Mouse (Mus musculus): ENCODE results near the gene 0610030E20Rik.

0610030E20Rik gene

DNA sequence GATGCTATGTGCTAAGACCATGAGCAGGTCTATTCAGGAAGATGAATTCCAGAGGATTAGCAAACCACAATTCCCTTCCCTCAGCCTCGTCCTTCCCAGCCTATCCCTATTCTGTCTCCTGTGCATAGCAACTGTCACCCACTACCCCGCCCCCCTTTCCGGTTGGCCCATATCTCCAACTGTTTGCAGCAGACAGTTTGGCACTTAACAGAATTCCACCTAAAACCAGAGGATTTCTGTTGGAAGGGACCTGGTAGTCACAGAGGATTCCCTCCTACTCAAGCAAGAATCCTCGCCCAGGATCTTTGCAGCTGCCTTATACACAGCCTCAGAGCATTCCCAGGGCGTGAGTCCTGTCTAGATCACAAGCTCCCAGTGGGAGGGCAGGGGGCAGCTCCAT lies 24.0 kb downstream of the 0610030E20Rik start:
- DNase-seq (ENCODE audit: low read depth), result no peak

- DNase-seq (ENCODE audit: low read depth), result no peak
These were observed 24.5 kb downstream of the 0610030E20Rik start for GRCm38 (mm10) chr6:72371571-72371970.

DNA sequence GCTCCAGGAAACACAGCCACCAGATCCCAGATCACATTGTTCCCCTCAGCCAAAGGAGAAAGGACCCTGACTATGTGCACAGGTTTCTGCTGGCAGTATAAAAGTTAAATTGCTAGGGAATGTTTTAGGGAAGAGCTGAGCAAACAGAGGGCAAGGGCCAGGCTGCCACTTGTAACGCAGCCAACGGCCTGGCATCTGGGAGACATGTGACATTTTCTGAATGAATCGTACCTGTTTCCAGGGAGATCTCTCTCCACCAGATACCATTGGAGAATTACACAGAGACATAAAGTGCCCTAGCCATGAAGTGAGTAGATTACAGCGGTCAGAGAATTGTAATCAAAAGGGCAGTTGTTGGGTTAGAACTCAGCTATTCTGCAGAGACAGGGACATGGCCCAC lies 26.1 kb downstream of the 0610030E20Rik start:
- DNase-seq (ENCODE audit: low read depth), result no peak

GRCm38 (mm10) chr6:72374206-72374605 lies 27.1 kb downstream of the 0610030E20Rik start:
- DNase-seq (ENCODE audit: low read depth), result no peak

DNA sequence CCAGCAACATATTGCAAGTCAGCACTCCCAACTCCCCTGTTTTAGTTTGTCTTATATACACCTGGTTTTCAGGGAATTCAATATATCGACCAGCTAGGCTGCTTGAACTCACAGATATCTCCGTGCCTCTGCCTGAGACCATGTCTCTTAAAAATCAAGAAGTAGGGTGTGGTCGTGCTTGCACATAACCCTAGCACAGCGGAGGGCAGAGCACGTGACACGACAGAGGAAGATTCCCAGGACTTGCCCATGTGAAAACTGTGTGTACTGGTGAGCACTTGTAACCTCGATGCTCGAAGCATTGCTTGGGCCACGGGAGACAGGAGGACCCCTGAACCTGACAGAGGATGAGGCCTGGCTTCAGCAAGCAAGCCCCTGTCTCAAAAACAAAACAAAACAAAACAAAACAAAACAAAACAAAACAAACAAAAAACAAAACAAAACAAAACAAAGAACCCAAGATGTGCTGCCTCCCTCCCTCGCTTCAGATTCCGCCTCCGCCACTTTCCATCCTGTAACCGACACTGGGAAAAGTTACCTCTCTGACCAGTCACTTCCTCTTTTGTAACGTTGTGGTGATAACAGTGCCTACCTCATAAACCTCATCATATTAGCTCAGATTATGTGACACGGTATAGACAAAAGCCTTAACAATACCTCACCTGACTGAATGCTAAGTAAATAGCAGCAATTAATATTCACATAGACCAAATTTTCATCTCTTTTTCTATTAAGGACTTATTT lies 27.9 kb downstream of the 0610030E20Rik start:
- DNase-seq (ENCODE audit: low read depth), result peak; percentile 69

GRCm38 (mm10) chr6:72378510-72379234 lies 31.6 kb downstream of the 0610030E20Rik start:
- DNase-seq (ENCODE audit: low read depth), result no peak

DNA sequence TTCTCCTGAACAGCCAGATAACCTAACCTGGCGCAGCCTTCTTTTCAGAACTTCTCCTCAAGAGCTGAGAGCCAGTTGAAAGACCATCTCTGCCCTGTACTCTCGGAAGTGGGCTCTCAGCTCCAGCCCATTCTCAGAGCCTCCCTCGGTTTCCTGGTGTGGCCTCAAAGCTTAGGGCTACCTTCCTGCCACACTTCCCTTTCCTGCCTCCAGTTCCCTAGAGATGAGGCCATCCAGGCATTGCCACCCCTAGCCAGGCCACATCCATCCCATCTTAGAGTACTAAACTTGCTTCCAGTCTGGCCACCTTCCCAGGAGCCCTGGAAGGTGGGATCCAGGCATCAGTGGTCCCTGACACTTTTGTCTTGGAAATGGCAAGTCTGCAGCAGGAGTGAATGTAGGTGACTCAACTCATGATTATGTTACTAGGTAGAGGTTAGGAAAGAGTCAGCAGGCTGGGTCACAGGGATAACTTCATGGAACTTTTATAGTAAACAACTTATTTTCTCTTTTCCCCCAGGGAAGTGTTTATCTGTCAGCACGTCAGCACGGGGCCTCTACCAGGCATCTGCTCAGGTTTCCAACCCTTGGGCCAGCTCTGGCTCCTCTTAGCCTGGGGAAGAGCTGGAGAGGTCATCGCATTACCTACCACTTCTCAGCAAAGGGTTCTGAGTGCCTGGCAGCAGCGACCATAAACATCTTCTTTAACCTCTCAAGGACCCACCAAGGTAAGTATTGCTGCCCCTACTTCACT lies 32.4 kb downstream of the 0610030E20Rik start:
- peak; percentile 37 for DNase-seq (ENCODE audit: low read depth)

GRCm38 (mm10) chr6:72380131-72380770 lies 33.1 kb downstream of the 0610030E20Rik start, which contains the start of gene Vamp5:
TSS of gene Vamp5 (minus strand) at chr6:72380468.
- DNase-seq (ENCODE audit: low read depth), result peak; percentile 94

DNA sequence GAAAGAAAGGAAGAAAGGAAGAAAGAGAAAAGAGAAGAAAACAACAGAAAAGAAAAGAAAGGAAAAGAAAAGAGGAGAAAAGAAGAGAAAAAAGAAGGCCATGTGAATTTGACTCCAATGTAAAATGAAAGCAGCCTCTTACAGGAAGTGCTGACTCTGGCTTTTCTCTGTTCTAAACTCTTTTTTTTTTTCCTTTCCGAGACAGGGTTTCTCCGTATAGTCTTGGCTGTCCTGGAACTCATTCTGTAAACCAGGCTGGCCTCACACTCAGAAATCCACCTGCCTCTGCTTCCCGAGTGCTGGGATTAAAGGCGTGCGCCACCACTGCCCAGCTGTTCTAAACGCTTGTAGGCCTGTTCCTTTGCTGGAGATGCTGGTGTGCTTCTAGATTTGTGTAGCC lies 35.4 kb downstream of the 0610030E20Rik start:
- DNase-seq (ENCODE audit: low read depth), result peak; percentile 68

- peak; percentile 23 for DNase-seq (ENCODE audit: low read depth)
These were observed 36.2 kb downstream of the 0610030E20Rik start for GRCm38 (mm10) chr6:72383142-72383820.

DNA sequence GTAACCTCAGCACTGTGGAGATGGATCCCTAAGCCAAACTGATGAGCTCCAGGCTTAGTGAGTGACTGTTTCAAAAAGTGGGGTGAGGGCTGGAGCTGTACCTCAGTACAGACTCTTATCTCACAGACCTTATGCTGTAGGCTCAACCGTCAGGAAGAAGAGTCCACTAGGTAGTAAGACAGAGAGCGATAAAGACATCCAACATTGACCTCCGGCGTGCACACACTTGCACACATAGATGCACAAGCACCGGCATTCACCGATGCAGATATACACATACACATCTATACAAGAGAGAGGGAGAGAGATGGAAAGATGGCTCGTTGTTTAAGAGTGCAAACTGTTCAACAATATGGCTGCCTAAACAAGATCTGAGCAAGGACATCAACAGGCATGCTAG lies 36.8 kb downstream of the 0610030E20Rik start:
- no peak for DNase-seq (ENCODE audit: low read depth)

GRCm38 (mm10) chr6:72385258-72385657 lies 38.1 kb downstream of the 0610030E20Rik start:
- no peak for DNase-seq (ENCODE audit: low read depth)

DNA sequence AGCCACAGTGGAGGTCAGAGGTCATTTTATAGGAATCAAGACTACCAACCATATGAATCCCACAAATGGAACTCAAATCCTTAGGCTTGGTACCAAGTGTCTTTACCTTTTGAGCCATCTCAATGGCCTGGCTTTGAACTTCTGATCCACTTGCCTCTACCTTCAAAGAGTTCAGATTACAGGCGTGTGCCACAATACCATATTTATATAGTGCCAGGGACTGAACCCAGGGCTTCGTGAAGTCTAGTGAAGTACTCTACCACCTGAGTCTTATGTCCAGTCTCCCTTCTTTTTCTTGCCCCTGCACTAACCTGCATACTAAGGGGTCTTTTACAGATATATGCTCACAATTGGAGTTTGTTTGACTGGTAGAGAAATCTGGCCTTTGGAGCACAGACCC lies 39.4 kb downstream of the 0610030E20Rik start:
- DNase-seq (ENCODE audit: low read depth), result no peak

DNA sequence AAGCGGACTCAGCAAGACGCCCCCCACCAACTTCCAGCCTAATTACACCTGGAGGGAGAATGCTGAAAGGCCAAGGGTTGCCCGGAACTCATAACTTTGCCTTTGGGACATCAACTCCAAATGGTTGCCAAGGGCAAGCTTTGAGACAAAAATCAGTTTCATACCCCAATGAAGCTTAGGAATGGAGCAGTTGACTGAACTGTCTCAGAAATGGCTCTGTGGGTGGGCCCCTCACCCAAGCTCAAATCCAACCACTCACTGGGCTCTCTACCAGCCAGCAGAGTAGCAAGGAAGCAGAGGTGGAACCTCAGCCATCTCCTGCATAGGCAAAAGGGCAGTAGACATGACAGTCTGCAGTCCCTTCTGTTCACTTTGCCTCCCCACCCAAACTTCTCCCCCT lies 40.7 kb downstream of the 0610030E20Rik start:
- DNase-seq (ENCODE audit: low read depth), result no peak

DNA sequence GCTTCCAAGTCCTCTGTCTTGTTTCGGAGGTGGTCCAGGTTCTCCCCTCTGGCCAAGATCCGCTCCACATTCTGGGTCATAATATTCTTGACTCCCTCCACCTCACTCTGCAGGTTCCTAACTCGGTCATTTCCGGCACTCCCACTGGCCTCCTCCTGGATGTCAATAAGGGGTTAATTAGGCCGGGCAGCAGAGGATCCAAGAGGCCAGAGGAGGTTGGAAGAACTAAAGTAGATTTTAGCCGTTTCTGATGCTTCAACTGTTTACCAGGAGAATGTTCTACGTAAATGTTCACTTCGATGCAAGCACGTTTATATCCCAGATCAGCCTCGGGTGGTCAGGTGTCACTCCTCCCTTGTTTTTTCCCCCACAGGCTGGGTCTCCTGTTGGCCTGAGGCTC lies 41.1 kb downstream of the 0610030E20Rik start:
- DNase-seq (ENCODE audit: low read depth), result no peak

GRCm38 (mm10) chr6:72388791-72389329 lies 41.7 kb downstream of the 0610030E20Rik start:
- peak; percentile 20 for DNase-seq (ENCODE audit: low read depth)

DNA sequence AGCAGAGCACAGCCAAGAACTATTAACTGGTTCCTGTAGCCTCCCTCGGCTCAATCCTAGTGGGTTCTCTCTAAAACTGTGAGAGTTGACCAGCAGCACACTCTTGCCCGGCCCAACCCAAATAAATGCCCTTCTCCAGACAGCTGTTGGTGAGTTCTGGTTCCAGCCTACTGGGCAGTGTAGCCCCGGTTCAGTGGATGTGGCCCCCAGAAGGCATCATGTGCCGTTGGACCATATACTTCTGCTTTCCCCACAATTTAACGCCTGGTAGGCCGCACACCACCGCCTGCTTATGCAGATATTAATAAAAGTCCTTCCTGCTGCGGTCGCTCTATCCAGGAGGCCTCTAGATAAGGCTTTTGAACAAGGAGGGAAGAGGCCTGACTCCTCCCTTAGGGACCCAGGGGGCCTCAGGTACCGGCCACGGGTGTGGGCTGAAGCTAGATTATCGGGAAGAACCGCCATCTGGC lies 42.4 kb downstream of the 0610030E20Rik start:
- no peak for DNase-seq (ENCODE audit: low read depth)

GRCm38 (mm10) chr6:72389941-72390771 lies 43.0 kb downstream of the 0610030E20Rik start, which contains the start of gene Vamp8:
TSS of gene Vamp8 (minus strand) at chr6:72390703.
- DNase-seq (ENCODE audit: low read depth), result peak; percentile 81

DNA sequence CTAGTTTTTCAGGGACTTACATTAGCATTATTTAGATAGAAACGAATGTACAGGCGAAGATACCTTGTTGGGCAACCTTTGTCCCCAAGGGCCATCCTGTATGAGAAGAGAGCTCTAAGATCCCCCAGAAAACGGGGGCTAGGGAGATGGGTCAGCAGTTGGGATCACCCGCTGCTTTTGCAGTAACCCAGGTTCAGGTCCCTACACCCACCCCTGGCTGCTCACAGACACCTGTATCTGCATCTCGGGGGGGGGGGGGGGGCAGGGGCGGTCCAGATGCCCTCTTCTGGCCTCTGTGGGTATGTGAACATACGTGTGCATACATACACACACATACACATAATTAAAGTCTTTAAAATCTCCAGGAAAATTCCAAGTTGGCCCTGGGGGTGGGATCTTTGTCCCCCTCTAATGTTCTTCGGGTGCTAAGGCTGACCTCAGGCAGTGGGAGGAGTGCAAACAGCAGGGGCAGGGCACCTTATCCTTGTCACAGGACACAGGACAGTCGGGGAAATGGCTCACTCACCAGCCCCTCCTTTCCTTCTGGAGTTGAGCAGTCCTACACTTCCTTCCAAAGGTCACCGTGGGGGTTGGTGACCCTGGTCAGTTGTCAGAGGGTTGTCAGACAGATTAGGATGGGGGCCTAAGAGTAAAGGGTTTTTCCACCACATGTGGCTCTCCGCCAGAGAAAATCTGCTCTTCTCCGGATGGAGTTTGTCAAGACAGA lies 43.8 kb downstream of the 0610030E20Rik start:
- no peak for DNase-seq (ENCODE audit: low read depth)

Data from induced T-regulatory cell, adult 2 months (primary cell).